Mouse (Mus musculus) R1 (cell line): ENCODE measurements around the gene Enthd1.
"Not testable (repeated sequence)": the region's sequence is repeated elsewhere in the genome, so short reads cannot be mapped to it uniquely, and the experiment has no call there.

Source experiments
- DNase-seq: peaks from one replicate; pipeline ENCODE4 v3.0.0-alpha.2; 2018; ENCODE audit warnings: low read depth, low spot score

Gene Enthd1

DNA sequence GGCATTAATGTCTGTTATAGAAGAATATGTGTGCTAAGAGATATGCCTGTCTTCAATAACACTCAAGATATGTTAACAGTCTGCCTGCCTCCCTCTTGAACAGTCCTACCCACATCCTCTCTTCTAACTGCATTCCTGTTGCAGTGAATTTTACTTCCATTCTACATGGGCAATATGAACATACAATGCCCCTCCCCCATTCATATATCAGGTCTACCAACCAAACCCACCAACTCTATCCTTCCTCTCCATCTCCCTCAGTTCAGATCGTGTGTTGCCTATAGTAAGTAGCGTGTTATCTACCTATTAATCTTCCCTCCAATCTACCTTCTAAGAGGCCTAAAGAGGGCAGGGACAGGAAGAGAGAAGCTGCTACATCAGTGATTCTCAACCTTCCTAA is 26.9 kb downstream of the Enthd1 start:
- no peak for DNase-seq

DNA sequence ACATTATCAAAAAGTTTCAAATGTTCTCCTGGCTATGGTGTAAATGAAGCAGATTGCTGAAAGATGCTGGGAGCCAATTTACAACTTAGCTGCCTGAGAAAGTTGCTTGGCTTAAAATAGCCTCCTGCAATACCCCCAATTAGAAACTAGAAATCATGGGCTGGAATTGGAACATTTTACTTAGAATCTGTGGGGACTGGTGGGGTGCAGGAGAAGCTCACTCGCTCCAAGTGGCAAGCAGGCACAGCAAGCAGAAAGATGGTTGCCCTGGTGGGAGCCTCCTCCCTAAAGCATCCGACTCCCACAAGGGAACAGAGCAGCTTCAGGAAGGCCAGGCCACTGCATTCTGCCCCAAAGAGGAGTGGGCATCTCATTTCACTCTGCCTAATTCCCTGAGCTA is 28.9 kb downstream of the Enthd1 start:
- DNase-seq: no peak

DNA sequence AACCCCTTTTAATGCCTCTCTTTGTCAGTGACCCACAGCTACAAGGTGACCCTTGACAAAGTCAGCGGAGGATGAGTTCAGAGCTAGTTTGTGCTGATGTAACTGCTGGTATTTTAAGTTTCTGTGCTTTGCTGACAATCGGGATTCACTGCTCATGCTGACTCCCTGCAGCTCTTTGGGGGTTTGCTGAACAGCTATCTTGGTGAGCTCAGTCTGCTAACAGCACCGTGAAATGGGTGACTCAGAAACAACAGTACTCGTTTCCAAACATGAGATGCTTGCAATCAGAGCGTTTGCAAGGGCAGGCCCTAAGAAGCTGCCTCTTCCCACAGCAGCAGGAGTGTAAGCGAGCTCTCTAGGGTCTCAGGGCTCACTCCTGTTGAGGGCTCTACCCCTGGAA is 31.7 kb downstream of the Enthd1 start:
- DNase-seq: no peak

DNA sequence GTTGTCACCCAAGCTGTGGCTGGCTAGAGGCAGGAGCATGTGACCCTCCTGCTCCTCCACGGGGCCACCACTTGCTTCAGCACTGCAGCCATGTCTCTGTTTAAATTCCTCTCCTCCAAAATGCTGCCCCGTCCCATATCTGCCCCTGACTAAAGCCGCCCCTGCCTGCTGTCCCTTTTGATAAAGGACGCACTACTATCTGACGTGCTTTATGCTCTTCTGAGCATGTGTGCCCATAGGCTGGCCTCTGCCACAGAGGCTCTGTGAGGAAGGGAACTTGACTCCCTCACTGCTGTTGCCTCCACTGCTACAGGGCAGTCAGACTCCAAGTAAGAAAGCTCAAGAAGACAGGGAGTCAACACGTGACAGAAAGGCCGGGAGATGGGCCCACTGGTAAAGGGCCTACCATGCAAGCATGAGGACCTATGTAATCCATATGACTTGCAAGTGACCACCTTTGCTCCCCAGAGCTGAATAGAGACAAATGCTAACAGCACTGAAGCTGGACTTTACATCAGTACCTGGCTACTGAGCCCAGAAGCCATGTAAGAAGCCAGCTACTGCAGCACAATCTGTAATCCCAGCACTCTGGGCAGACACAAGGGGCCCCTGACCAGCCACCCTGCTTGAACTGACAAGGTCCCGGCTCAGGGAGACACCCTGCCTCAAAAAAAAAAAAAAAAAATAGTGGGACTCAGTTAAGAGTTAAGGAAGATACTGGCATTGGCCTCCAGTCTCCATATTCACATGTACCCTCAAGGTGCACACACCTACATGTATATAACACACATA is 32.5 kb downstream of the Enthd1 start:
- no peak for DNase-seq

DNA sequence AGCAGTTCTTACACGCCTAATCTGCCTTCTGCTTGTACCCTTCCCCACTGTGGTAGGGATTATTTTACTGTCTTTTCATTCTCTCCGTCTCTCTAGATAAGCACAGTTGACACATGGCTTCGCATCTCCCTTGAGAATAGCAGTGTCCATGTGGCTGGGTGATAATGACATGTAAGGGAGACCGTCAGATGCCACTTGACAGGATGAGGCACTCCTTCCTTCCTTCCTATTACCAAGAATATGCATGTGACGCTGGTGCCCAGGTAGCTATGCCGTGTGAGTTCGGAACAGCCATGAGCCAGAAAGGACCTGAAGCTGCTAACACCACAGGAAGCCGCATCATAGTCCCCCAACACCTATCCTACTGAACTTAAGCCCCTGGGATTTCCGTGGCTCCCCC is 33.9 kb downstream of the Enthd1 start:
- DNase-seq: no peak

DNA sequence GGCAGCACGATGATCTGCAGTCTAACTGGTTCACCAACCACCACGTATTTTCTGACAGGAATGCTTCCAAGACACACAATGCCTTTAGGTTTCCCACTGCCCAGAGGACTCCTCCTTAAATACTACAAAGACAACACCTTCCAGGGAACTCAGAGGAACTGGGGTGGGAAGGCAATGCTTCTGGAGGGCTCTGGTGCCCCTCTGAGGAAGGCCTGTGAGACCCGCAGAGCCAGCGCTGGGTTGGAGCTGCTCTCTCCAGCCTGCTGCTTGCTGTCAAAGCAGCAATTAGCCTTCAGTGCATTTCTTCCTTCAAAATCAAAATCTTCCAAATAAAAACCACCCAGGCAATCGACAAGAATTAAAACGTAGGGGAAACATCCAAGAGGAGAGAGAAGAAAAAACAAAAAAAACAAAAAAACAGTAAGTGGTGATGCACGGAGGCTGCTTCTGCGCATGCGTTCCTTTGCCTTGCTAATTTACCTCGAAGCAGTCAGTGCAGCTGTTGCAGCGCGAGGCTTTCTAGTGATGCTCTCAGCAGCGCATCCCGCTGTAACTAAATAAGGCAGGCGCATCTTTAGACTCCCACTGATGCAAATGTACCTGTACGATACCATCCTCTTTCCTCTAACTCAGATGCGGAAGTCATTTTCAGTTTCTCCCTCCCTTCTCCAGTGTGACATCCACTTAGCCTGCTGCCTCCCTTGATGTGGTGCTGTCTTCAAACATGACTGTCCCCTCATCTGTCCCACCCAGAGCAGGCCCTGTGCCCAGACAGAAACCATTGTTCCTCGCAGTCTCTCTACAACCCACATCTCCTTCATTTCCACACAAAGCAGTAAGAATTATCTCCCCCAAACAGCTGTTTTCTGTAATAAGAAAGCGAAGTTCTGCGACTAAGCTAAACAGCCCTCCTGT is 34.7 kb downstream of the Enthd1 start:
- DNase-seq: no peak

DNA sequence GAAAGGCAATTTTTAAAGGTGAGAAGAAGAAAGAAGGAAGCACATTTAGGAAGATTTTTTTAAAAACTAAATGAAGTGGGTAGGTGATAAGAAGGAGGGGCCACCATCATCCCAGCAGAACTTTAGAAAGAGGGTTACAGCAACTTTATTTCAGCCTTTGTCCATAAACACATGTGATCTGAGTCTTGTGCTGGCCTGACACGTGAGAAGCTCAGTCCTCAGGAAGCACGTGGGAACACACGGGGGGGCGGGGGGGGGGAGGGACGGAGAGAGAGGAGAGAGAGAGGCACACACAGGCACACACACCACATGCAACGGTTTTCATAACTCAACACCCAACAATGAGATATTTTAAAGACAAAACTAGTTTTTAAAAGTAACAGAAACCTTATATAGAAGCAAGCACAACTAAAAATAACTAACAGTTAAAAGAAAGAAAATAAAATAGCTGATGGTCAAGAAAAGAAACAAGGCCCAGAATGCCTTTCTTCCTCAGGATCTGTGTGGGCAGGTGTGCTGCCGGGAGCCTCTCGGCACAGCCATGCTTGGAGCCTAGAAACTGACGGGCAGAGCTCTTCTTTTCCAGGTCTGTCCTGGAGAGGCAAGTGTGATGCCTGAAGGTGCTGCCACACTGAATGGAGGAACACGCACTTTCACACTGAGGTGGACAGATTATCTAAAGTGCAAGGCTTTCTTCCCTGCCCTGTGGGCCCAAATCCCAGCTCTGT is 43.1 kb downstream of the Enthd1 start:
- DNase-seq: no peak

DNA sequence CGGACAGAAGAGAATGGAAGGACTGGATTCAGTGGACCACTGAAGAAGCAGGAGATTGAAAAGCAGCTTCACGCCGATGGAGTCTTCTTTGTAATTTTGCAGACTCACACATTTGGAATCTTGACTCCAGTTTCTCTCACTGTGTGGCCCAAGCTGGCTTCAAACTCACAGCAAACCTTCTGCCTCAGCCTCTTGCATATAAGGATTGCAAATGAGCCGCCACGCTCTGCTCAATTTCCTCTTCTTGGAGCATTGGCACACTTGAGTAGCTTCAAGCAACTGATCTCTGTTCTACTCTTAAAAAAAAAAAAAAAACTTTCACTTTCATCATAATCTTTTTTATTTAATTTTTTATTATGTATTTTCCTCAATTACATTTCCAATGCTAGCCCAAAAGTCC is 45.0 kb downstream of the Enthd1 start:
- no peak for DNase-seq

DNA sequence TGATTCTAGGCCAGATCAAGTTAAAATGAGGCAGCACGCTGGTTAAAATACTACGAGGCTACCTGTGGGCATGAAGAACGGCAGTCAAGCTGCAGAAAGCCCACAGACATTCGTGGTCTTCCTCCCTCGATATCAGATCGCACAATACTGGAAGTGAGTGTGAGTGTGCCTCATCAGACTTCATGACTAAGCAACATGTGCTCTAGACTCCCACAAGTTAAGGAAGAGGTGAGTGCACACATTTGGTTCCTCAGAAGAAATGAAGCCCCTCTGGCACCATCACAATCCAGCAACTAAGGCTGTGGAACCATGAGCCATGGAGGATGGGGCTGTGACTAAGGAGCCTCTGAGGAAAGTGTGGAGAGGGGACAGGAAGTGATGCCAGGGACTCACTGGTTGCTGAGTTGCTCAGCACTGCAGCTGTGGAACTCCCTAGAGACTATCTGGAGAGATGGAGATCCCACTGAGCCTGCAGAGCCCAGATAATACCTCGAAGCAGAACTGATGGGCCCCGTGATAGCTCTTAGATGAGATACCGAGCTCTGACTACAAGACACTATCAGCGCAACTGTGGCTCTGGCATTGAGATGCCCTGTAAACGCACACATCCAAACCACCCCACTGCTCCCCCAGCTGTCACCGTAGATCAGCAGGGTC is 46.3 kb downstream of the Enthd1 start:
- no peak for DNase-seq

DNA sequence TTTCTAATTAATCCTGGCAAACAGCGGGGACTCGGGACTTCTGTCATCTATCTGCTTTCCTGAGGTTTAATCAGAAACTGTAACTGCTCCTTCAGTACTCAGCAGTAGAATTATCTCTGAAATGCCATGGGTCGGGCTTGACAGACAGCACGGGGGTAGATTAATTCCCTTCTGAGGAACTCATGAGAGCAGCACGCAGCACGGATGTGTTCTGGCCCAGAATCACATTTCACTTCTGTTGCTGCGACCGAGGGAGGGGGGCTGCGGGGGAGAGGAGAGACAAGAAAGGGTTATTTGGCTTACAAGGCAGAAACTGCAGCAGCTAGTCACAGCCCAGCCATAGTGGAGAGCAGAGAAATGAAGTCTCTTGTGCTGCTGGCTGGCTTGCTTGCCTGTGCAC is 47.0 kb downstream of the Enthd1 start:
- DNase-seq: no peak

DNA sequence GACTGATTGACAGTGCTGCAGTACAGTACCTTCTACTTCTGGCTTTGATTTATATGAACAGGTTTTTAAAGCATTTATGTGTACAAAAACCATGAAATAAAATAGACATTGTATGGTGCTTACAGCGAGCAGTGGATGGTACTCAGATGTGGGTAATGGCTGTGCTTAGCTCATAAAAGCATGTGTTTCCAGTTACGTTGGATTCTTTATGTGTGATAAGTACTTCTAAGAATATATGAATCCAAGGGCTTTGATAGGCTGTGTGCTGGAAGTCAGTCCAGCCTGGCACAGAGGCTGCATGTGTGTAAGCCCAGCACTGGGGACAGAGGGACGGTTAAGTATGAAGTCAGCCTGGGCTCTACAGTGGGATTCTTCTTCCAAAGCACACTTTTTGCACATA is 48.4 kb downstream of the Enthd1 start:
- DNase-seq: no peak

DNA sequence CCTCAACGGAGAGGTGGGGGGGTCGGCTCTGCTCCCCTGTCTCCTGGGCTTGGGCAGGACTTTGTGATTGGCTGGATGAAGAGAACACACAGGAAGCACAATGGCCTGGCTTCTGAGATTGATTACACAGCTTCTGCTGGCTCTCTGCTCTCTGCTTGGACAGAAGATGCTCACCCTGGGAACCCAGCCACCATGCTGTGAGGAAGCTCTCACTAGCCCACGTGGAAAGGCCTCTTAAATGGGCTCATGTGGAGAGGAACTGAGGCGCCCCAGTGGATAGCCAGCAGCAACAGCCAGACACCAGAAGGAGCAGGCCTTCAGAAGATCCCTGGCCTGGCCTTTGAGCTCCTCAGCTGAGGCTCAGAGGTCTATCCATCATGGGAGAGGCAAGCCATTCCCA is 59.9 kb downstream of the Enthd1 start:
- DNase-seq: peak; percentile 35

DNA sequence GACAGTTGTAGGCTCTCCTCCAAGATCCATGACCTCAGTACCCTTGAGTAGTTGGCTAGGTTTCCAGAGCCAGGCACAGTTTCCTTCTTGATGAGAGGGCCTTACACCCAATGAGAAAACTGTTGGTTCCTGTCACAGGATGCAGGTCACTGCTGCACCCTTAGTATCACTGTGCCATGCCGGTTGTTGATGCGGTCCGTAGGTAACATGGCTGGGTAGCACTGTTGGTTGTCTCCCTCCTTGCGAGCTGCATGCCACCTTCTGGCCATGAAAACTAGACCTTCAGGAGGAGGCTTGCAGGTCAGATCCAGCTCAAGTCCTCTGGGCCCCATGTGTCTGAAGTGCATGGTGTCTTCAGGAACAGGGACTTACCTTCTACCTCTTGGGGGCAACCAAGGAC is 61.8 kb downstream of the Enthd1 start:
- not testable (repeated sequence) for DNase-seq

DNA sequence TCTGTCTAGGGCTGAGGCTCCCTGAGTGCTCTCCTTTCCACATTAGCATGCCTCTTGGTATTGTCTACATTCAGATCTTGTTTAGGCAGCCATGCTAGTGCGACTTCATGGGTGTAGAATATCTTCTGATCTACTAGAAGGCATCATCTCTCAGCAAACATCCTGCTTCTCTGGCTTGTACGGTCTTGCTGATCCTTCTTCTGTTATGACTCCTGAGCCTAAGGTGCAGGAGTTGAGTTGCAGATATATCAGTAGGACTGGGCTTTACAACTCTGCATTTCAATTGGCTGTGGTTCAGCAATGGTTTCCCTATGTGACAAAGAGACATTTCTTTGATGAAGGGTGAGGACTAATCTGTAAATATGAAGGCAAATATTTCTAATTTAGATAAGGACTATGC is 62.2 kb downstream of the Enthd1 start:
- DNase-seq: no peak

DNA sequence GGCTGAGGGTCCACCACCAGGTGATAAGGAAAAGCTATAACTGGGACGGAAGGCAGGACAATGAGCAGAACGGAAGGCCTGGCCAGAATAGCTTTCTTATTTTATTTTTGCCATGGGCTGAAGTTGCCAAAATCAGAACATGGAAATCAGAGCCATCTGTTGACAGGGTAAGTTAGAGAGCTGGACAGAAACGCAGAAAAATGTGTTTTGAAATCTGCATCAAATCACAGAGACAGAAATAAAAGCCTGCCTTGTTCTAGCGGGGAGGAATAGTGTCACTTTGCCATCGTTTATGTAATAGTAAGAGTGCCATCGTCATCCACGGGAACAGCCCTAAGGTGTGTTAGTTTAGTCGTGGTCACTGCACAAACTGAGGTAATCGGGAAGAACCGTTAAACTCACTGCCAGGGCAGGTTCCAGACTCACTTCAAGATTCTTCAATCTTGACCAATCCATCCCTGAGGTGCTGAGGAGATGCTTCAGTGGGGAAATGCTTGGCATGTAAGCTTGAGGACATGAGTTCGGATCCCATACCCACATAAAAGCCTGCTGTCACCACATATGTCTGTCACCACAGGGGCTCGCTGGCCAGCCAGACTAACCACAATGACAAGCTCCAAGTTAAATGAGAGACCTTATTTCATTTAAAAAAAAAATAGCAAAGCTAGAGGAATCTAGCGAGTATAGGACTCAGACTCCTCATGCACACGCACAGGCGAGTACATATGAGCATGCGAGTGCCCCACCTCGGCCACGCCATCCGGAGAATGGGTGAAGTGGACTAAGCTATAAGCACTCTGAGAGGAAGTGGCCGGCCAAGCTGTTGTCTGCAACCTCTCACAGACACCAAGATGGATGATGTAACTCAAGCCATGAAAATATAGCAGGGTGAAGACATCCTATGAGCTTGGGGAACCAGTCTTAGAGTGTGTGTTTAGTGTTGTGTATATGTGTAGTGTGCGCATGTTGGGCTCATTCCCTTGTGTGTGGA is 63.6 kb downstream of the Enthd1 start:
- DNase-seq: no peak

DNA sequence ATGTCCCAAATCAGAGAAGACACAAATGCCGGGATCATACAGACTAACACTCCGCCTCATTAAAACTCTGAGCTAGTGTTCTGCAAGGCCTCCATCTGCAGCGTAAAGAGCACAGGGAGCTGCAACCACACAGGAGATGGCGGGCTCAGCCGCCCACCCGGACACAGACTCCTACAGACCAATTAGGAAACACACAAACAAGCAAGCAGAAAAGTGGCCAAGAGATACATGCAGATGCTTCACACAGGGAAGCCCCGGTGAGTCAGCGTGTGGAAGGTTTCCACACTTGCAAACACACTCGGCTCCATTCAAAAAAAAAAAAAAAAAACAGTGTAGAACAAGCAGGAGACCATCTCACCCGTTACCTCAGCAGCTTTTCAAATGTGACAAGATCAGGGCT is 64.5 kb downstream of the Enthd1 start:
- DNase-seq: no peak

DNA sequence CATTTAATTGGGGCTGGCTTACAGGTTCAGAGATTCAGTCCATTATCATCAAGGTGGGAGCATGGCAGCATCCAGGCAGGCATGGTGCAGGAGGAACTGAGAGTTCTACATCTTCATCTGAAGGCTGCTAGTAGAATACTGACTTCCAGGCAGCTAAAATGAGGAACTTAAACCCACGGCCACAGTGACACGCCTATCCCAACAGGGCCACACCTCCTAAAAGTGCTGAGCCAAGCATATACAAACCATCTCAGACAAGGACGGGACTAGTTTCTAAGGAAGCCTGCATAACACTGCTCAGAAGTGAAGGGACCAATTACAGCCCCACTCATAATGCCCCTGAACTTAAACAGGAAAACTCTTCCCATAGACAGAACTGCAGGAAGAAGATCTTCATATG is 67.2 kb downstream of the Enthd1 start:
- DNase-seq: not testable (repeated sequence)

DNA sequence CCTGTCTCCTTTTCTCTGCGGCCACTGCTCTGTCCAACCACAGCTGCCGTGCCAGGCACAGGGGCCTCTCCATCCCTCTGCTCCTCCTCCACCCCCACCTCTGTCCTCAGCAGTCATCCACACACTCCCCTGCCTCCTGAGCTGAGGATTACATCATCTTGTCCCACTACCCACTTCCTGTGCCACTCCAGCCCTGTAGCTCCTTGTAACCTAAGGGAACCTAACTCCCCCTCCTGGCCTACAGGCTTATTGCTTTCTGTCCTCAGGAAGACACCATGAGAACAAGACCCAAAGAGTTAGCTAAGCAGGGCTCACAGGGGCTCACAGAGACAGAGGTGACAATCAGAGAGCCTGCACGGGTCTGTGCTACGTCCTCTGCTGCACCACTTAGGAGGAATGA is 73.5 kb downstream of the Enthd1 start:
- peak; percentile 67 for DNase-seq

DNA sequence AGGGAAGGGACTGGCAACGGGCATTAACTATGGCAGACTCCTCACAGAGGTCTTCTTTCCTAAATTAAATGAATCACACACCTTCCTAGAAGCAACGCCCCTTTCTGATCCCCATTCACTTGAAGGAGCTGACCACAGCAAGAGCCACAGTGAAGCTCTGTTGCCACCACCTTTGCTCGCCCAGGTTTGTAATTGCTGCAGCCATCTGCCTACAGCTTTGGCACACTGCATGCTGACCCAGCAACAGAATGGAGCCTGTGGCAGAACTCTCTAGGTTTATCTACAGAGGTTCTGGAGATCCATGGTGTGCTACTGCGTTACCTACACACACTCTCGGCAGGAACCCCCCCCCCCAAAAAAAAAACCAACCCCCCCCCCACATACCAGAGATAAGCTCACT is 74.8 kb downstream of the Enthd1 start:
- DNase-seq: no peak

DNA sequence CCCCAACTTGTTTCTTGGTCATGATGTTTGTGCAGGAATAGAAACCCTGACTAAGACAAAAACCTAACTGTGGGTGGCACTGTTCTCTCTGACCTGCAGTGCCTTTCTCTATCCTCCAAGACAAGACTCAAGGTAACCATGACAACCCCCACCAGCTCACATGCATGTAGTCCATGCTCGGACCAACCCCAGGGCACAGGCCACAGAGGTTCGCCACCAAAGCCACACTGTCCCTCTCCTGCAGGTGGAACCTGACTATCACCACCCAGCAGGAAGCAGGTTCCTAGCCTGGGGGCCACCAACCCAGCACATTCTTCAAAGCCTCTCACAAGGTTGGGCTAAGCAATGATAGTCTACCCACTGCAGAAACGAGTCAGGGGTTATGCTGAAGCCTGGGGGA is 76.3 kb downstream of the Enthd1 start:
- peak; percentile 14 for DNase-seq

DNA sequence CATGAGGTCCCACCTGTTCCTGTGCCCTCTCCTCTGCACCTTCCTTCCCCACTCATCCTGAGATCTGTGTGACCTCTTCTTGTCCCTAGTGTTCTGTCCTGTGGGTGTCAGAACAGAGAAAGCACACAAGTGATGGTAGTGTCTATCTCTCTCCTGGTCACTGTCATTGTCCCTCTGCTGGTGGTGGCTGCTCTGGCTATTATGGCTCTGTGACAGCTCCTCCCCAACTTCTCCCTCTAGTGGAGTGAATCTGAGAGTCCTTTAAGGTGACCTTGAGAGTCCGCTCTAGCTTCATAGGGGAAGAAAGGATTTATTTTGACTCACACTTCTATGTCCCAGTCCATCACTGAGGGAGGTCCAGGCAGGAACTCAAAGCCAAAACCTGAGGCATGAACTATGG is 79.4 kb downstream of the Enthd1 start:
- peak; percentile 17 for DNase-seq
